In genomic region chr6:83070247-83070310, GRCm38 (mm10) we compare ENCODE assay signal across 10 mouse cellular contexts. TPM values are rescaled to one million over a fixed set of nuclear protein-coding genes. Genes with fewer than 3 reads are reported as not detected.
DNase-seq lines count a peak whose midpoint lies in the region; ATAC-seq lines count a peak whose summit lies in the region.
"Had no signal": no experiment of that assay in that cellular context is flagged by ENCODE, and none has a peak within 500 bp of the region (broad histone marks: within the 10 kb centered on the region; RNA-seq: fewer than 3 reads in every experiment).

Gene Tlx2, minus strand, starts transcription at chr6:83070293.

- no peak for ATAC-seq in kidney, embryonic 15.5 days (replicated peaks; ENCODE audit: low FRiP score)
- no peak for ATAC-seq in embryonic facial prominence, embryonic 13.5 days (ENCODE audit: insufficient number of reproducible peaks, insufficient read depth, low FRiP score, low TSS enrichment, low read depth)
- no peak for ATAC-seq in intestine, embryonic 14.5 days (replicated peaks; ENCODE audit: low FRiP score, low TSS enrichment, low read depth)
- ATAC-seq in midbrain, embryonic 15.5 days (replicated peaks): no peak

- no peak for DNase-seq in kidney, adult 11 months
- no peak for DNase-seq in intestine, embryonic 14.5 days (ENCODE audit: low spot score)
- no peak for DNase-seq in right cerebral cortex, adult 18-20 months
- DNase-seq in frontal cortex, postnatal 14 days (ENCODE audit: low spot score in 2 of 2): no peak
- DNase-seq in B cell, adult 2 months: no peak
- DNase-seq: cerebellum, adult 9-11 months had no signal

- WGBS in kidney, embryonic 15.5 days: 1% methylated on average over 10 of the region's 10 CpGs
- 1% methylated on average over 10 of the region's 10 CpGs for WGBS in embryonic facial prominence, embryonic 13.5 days
- 0% methylated on average over 10 of the region's 10 CpGs for WGBS in intestine, embryonic 14.5 days
- WGBS in midbrain, embryonic 15.5 days: 0% methylated on average over 9 of the region's 10 CpGs

- peaks cover 33% of the 10 kb centered on the region for H3K4me1 ChIP-seq in kidney, embryonic 15.5 days
- H3K4me1 ChIP-seq in embryonic facial prominence, embryonic 13.5 days: peaks cover 35% of the 10 kb centered on the region
- no peaks in the 10 kb centered on the region; the same call in none of the 2 replicates for H3K4me1 ChIP-seq in intestine, embryonic 14.5 days (replicated peaks; ENCODE audit: control insufficient read depth, insufficient read depth, low read length)
- H3K4me1 ChIP-seq in midbrain, embryonic 15.5 days: peaks cover 27% of the 10 kb centered on the region

- peaks cover 99% of the 10 kb centered on the region for H3K27me3 ChIP-seq in kidney, embryonic 15.5 days
- H3K27me3 ChIP-seq in embryonic facial prominence, embryonic 13.5 days: peaks cover 99% of the 10 kb centered on the region
- H3K27me3 ChIP-seq in intestine, embryonic 14.5 days (replicated peaks; ENCODE audit: control insufficient read depth, insufficient read depth, low read length): peaks cover 98% of the 10 kb centered on the region
- peaks cover 94% of the 10 kb centered on the region for H3K27me3 ChIP-seq in midbrain, embryonic 15.5 days (replicated peaks)

- H3K9ac ChIP-seq in kidney, embryonic 15.5 days: no peak within 1 kb of the TSS
- 0 out of 2 replicates have a peak within 1 kb of the TSS, but pooled peaks have one; percentile 27 for H3K9ac ChIP-seq in embryonic facial prominence, embryonic 13.5 days
- peak within 1 kb of the TSS; percentile 15 for H3K9ac ChIP-seq in intestine, embryonic 14.5 days (ENCODE audit: low read length)
- no peak within 1 kb of the TSS for H3K9ac ChIP-seq in midbrain, embryonic 15.5 days

- no peaks in the 10 kb centered on the region for H3K36me3 ChIP-seq in kidney, embryonic 15.5 days
- H3K36me3 ChIP-seq in embryonic facial prominence, embryonic 13.5 days: no peaks in the 10 kb centered on the region
- no peaks in the 10 kb centered on the region for H3K36me3 ChIP-seq in intestine, embryonic 14.5 days (ENCODE audit: control insufficient read depth, insufficient read depth, low read length)
- H3K36me3 ChIP-seq in midbrain, embryonic 15.5 days (replicated peaks): no peaks in the 10 kb centered on the region

- H3K4me2 ChIP-seq in kidney, embryonic 15.5 days: peak within 1 kb of the TSS; percentile 62
- H3K4me2 ChIP-seq in embryonic facial prominence, embryonic 13.5 days: peak within 1 kb of the TSS; percentile 54
- no peak within 1 kb of the TSS for H3K4me2 ChIP-seq in intestine, embryonic 14.5 days (ENCODE audit: low read length)
- no peak within 1 kb of the TSS for H3K4me2 ChIP-seq in midbrain, embryonic 15.5 days

- 0 out of 2 replicates have a peak within 1 kb of the TSS, but pooled peaks have one; percentile 4 for H3K27ac ChIP-seq in kidney, embryonic 15.5 days
- H3K27ac ChIP-seq in embryonic facial prominence, embryonic 13.5 days: no peak within 1 kb of the TSS
- H3K27ac ChIP-seq in intestine, embryonic 14.5 days (ENCODE audit: low read depth): peak within 1 kb of the TSS; percentile 34; the same call in 1 of the 2 replicates
- no peak within 1 kb of the TSS for H3K27ac ChIP-seq in midbrain, embryonic 15.5 days

- H3K4me3 ChIP-seq in kidney, embryonic 15.5 days (replicated peaks): peak within 1 kb of the TSS; percentile 41
- peak within 1 kb of the TSS; percentile 33 for H3K4me3 ChIP-seq in embryonic facial prominence, embryonic 13.5 days
- peak within 1 kb of the TSS; percentile 24 for H3K4me3 ChIP-seq in intestine, embryonic 14.5 days (ENCODE audit: low read depth, low read length)
- peak within 1 kb of the TSS; percentile 25 for H3K4me3 ChIP-seq in midbrain, embryonic 15.5 days
- H3K4me3 ChIP-seq: myocyte had no signal

- H3K9me3 ChIP-seq in kidney, embryonic 15.5 days (replicated peaks): no peaks in the 10 kb centered on the region
- H3K9me3 ChIP-seq in embryonic facial prominence, embryonic 13.5 days: no peaks in the 10 kb centered on the region
- no peaks in the 10 kb centered on the region for H3K9me3 ChIP-seq in intestine, embryonic 14.5 days (ENCODE audit: control insufficient read depth, low read length)
- H3K9me3 ChIP-seq in midbrain, embryonic 15.5 days: no peaks in the 10 kb centered on the region

RNA-seq across cellular contexts. Expression of gene Tlx2, which starts in this region (rescaled TPM):
- 0.69 and 3.6 TPM in 2 replicates for polyA plus RNA-seq in kidney, embryonic 15.5 days (2015; fragmentation: Nextera tagmentation; extraction: Ambion mirVana)
- 0.31 and 0.67 TPM in 2 replicates for polyA plus RNA-seq in embryonic facial prominence, embryonic 13.5 days (2015; fragmentation: Nextera tagmentation; extraction: Ambion mirVana)
- polyA plus RNA-seq in intestine, embryonic 14.5 days (2014; fragmentation: Nextera tagmentation; extraction: Ambion mirVana): 36.4 and 43.1 TPM in 2 replicates
- polyA plus RNA-seq in midbrain, embryonic 15.5 days (2015; fragmentation: Nextera tagmentation; extraction: Ambion mirVana): not detected in 2 replicates

Comparison
In these comparisons a context has a peak if more than half of its experiments do, and no peak if none do; other contexts are left out.
1. H3K27ac ChIP-seq: peak in kidney, embryonic 15.5 days (single experiment) and intestine, embryonic 14.5 days (single experiment); none in embryonic facial prominence, embryonic 13.5 days (single experiment) and midbrain, embryonic 15.5 days (single experiment).
2. H3K4me2 ChIP-seq: peak in kidney, embryonic 15.5 days (single experiment) and embryonic facial prominence, embryonic 13.5 days (single experiment); none in intestine, embryonic 14.5 days (single experiment) and midbrain, embryonic 15.5 days (single experiment).
3. H3K9ac ChIP-seq: peak in embryonic facial prominence, embryonic 13.5 days (single experiment) and intestine, embryonic 14.5 days (single experiment); none in kidney, embryonic 15.5 days (single experiment) and midbrain, embryonic 15.5 days (single experiment).
4. Peak in every context shown above with its lines, with median percentiles within 50 percentile points of each other: H3K4me3 ChIP-seq.